Mouse (Mus musculus): ENCODE measurements around the gene Usp33. TPM values are rescaled to one million over a fixed set of nuclear protein-coding genes. Genes with fewer than 3 reads are reported as not detected.
"Not testable (repeated sequence)": the region's sequence is repeated elsewhere in the genome, so short reads cannot be mapped to it uniquely, and the experiment has no call there.

Gene Usp33
- polyA plus RNA-seq (2012; ENCODE audit: insufficient read depth, insufficient read length, missing spikeins) = 21.6 and 24.1 TPM in 2 replicates

DNA sequence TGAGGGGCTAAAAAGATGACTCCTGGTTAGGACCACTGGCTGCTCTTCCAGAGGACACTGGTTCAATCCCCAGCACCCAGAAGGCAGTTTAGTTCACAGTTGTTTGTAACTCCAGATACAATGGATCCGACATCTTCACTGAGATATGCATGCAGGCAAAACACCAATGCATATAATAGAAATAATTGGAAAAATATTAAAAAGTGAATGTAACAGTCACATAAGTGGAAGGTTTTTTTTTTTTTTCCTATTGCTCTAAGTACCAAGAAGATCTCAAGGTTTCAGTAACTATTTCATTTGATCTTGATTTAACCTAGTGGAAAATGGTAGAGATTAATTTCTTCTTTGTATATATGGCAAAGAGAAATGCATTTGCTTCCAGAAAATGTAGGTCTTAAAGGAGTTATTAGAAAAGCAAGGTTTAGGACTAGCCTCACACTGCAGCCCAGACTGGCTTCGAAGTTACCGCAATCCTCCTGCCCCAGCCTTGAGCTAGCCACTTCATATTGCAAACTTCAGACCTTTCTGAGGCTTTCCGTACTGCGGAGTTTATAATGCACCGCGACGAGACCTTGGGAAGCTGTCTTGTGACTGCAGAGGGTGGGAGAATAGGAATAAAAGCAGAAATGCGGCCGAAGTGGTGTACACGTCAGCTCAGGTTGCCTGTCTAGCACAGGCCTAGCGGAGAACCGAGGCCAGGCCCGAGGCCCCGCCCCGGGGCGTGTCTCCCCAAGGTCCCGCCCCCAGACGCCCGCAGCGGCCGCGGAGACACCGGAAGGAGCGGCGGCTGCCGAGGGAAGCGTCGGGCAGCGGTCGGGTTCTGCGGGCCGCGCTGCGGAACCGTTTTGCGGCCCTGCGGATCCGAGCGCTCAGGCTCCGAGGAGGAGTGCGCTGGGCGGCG lies at the start of gene Usp33:
Gene Usp33 (plus strand): TSS at position 747 of the 901 bp plus-strand sequence.
- H3K4me3 ChIP-seq (ENCODE audit: insufficient read depth, low read depth, low read length) = peak within 1 kb of the TSS; percentile 94
- H3K4me1 ChIP-seq (ENCODE audit: control insufficient read depth, insufficient read depth, insufficient read length, low read length) = peaks cover 5% of the 10 kb centered on the region
- H3K27ac ChIP-seq (replicated peaks; ENCODE audit: low read depth, low read length) = peak within 1 kb of the TSS; percentile 67

- Histone ChIP-seq H3K27ac (replicated peaks; ENCODE audit: low read depth, low read length) (no peak overlapping the region), H3K4me3 (ENCODE audit: insufficient read depth, low read depth, low read length) (no peak overlapping the region), H3K4me1 (ENCODE audit: control insufficient read depth, insufficient read depth, insufficient read length, low read length) (no peaks in the 10 kb centered on the region; the same call in 1 of the 2 replicates)
Measured at GRCm38 (mm10) chr3:152300376-152301337, 45.6 kb upstream of the Usp33 start.

- H3K27ac ChIP-seq (replicated peaks; ENCODE audit: low read depth, low read length) = no peak overlapping the region
Measured at GRCm38 (mm10) chr3:152302991-152303390, 43.3 kb upstream of the Usp33 start.

GRCm38 (mm10) chr3:152304093-152304815 lies 42.0 kb upstream of the Usp33 start:
- Histone ChIP-seq H3K4me1 (ENCODE audit: control insufficient read depth, insufficient read depth, insufficient read length, low read length) (no peaks in the 10 kb centered on the region; the same call in 1 of the 2 replicates), H3K27ac (replicated peaks; ENCODE audit: low read depth, low read length) (peak overlapping the region; percentile 2; the same call in 1 of the 2 replicates), H3K4me3 (ENCODE audit: insufficient read depth, low read depth, low read length) (no peak overlapping the region)

More at GRCm38 (mm10) chr3:152302991-152303390, 43.3 kb upstream of the Usp33 start:
- Histone ChIP-seq H3K4me3 (ENCODE audit: insufficient read depth, low read depth, low read length) (no peak overlapping the region), H3K4me1 (ENCODE audit: control insufficient read depth, insufficient read depth, insufficient read length, low read length) (no peaks in the 10 kb centered on the region; the same call in 1 of the 2 replicates)

DNA sequence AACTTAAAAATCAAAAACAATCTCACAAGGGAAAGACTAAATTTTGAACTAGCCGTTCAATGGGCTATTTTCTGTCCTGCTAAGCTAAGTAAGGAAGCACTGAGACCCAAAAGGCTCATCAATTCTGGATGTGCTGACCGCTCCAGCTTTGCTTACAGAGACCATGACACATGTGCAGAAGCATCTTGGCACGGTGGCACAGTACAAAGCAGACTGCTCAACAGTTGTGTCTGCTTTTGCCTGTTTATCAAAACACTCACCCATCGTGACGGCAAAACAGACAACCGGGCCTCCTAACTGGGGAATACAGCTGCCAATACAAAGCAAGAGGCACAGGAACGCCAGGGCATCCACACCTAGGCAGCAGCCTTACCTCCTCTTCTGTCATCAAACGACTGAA lies 41.2 kb upstream of the Usp33 start:
- Histone ChIP-seq H3K27ac (replicated peaks; ENCODE audit: low read depth, low read length) (no peak overlapping the region), H3K4me3 (ENCODE audit: insufficient read depth, low read depth, low read length) (no peak overlapping the region), H3K4me1 (ENCODE audit: control insufficient read depth, insufficient read depth, insufficient read length, low read length) (no peaks in the 10 kb centered on the region; the same call in 1 of the 2 replicates)

DNA sequence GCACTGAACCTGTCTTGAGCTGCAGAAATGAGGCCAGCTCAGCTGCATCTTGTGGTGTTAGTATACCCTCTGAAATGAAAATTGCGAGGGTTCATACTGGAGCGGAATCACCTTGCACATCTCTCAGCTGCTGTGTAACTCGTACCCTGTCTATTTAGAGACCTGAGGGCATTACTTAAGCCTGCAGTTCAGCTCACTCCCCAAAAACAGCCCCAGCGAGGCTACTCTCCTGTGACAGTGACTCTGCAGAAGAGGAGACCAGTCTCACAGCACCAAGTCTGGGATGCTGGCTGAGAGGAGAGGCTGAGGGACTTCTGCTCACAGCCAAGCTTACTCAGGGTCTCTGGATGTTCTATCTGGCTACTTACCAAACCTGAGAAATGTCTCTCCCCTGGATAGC lies 40.3 kb upstream of the Usp33 start:
- H3K4me3 ChIP-seq (ENCODE audit: insufficient read depth, low read depth, low read length) = no peak overlapping the region
- H3K27ac ChIP-seq (replicated peaks; ENCODE audit: low read depth, low read length) = no peak overlapping the region
- H3K4me1 ChIP-seq (ENCODE audit: control insufficient read depth, insufficient read depth, insufficient read length, low read length) = no peaks in the 10 kb centered on the region; the same call in 1 of the 2 replicates

- Histone ChIP-seq H3K27ac (replicated peaks; ENCODE audit: low read depth, low read length) (no peak overlapping the region), H3K4me1 (ENCODE audit: control insufficient read depth, insufficient read depth, insufficient read length, low read length) (no peaks in the 10 kb centered on the region; the same call in 1 of the 2 replicates), H3K4me3 (ENCODE audit: insufficient read depth, low read depth, low read length) (no peak overlapping the region)
Measured at GRCm38 (mm10) chr3:152308485-152309249, 37.6 kb upstream of the Usp33 start.

DNA sequence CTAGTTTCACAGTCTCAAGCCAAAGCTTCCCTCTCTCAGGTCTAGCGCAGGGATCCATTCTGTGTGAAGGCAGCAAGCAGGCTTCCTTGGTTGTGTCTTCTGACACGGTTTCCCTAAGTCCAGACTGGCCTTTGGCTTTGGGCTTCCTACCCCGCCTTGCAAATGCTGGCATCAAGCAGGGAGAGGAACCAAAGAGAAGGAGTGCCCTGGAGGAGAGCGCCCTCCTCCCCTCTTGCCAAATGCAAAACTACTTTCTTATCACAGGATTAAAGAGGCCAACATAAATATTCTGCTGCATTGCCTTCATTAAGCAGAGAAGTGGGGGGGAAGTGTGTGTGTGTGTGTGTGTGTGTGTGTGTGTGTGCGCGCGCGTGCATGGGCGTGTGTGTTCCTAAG lies 37.0 kb upstream of the Usp33 start:
- no peak overlapping the region for H3K4me3 ChIP-seq (ENCODE audit: insufficient read depth, low read depth, low read length)
- H3K27ac ChIP-seq (replicated peaks; ENCODE audit: low read depth, low read length) = no peak overlapping the region
- H3K4me1 ChIP-seq (ENCODE audit: control insufficient read depth, insufficient read depth, insufficient read length, low read length) = no peaks in the 10 kb centered on the region; the same call in 1 of the 2 replicates

- H3K4me1 ChIP-seq (ENCODE audit: control insufficient read depth, insufficient read depth, insufficient read length, low read length); H3K27ac ChIP-seq (replicated peaks; ENCODE audit: low read depth, low read length); H3K4me3 ChIP-seq (ENCODE audit: insufficient read depth, low read depth, low read length): not testable (repeated sequence)
Measured at GRCm38 (mm10) chr3:152314666-152315065, 31.6 kb upstream of the Usp33 start.

DNA sequence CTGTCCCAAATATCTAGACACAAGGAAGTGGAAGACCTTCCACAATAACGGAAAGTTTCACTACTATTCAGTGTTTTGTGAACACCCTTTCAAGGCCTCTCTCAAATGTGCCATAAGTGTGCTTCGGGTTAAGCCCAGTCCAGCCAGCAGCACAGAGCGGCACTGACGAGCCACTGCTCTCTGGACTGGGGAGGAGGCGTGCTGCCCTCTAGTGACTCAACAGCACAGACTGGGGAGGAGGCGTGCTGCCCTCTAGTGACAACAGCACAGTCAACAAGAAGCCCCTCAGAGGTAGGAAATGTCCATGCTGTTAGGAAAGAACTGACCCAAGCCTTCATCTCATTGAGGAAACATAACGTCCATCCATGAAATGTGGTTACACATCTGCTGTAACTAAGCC lies 30.7 kb upstream of the Usp33 start:
- Histone ChIP-seq H3K4me3 (ENCODE audit: insufficient read depth, low read depth, low read length) (no peak overlapping the region), H3K27ac (replicated peaks; ENCODE audit: low read depth, low read length) (no peak overlapping the region), H3K4me1 (ENCODE audit: control insufficient read depth, insufficient read depth, insufficient read length, low read length) (no peaks in the 10 kb centered on the region)

- H3K27ac ChIP-seq (replicated peaks; ENCODE audit: low read depth, low read length); H3K4me1 ChIP-seq (ENCODE audit: control insufficient read depth, insufficient read depth, insufficient read length, low read length); H3K4me3 ChIP-seq (ENCODE audit: insufficient read depth, low read depth, low read length): not testable (repeated sequence)
Measured at GRCm38 (mm10) chr3:152316447-152317173, 29.7 kb upstream of the Usp33 start.

GRCm38 (mm10) chr3:152320972-152321645 lies 25.2 kb upstream of the Usp33 start:
- no peak overlapping the region for H3K27ac ChIP-seq (replicated peaks; ENCODE audit: low read depth, low read length)
- no peak overlapping the region for H3K4me3 ChIP-seq (ENCODE audit: insufficient read depth, low read depth, low read length)
- H3K4me1 ChIP-seq (ENCODE audit: control insufficient read depth, insufficient read depth, insufficient read length, low read length) = no peaks in the 10 kb centered on the region

Data from brown adipose tissue, adult 24 weeks (tissue).